Mouse (Mus musculus) c-Kit-positive CD71-negative TER-119-negative erythroid progenitor cells, embryonic 14.5 days (primary cell): Measurements from ENCODE around the gene Psap.

Source experiments
- DNase-seq: peaks from one replicate; pipeline ENCODE4 v3.0.0-alpha.2; 2013; ENCODE audit warnings: low read depth

Psap gene

GRCm38 (mm10) chr10:60265252-60265651, 12.2 kb upstream of the Psap start:
- DNase-seq: no peak

GRCm38 (mm10) chr10:60266842-60267401, 10.5 kb upstream of the Psap start:
- DNase-seq: no peak

GRCm38 (mm10) chr10:60268738-60269137, 8.7 kb upstream of the Psap start:
- no peak for DNase-seq

- DNase-seq: no peak
Observed at GRCm38 (mm10) chr10:60269141-60270064, 8.0 kb upstream of the Psap start.

- no peak for DNase-seq
Observed at GRCm38 (mm10) chr10:60271015-60271414, 6.4 kb upstream of the Psap start.

GRCm38 (mm10) chr10:60272241-60272640, 5.2 kb upstream of the Psap start:
- no peak for DNase-seq

GRCm38 (mm10) chr10:60273382-60273781, 4.0 kb upstream of the Psap start:
- DNase-seq: no peak

- DNase-seq: no peak
Observed at GRCm38 (mm10) chr10:60278006-60278399, 576 bp downstream of the Psap start.

GRCm38 (mm10) chr10:60278786-60279185, 1.4 kb downstream of the Psap start:
- no peak for DNase-seq

GRCm38 (mm10) chr10:60279290-60279940, 2.0 kb downstream of the Psap start:
- no peak for DNase-seq

GRCm38 (mm10) chr10:60279941-60280301, 2.5 kb downstream of the Psap start:
- no peak for DNase-seq

- DNase-seq: no peak
Observed at GRCm38 (mm10) chr10:60280353-60280752, 2.9 kb downstream of the Psap start.

- DNase-seq: no peak
Observed at GRCm38 (mm10) chr10:60281571-60282050, 4.2 kb downstream of the Psap start.

- DNase-seq: no peak
Observed at GRCm38 (mm10) chr10:60282116-60283014, 4.9 kb downstream of the Psap start.

GRCm38 (mm10) chr10:60284248-60284647, 6.8 kb downstream of the Psap start:
- DNase-seq: no peak

- no peak for DNase-seq
Observed at GRCm38 (mm10) chr10:60284676-60285111, 7.3 kb downstream of the Psap start.

- DNase-seq: no peak
Observed at GRCm38 (mm10) chr10:60285183-60285582, 7.8 kb downstream of the Psap start.

- DNase-seq: no peak
Observed at GRCm38 (mm10) chr10:60285676-60286372, 8.4 kb downstream of the Psap start.

GRCm38 (mm10) chr10:60286546-60286945, 9.1 kb downstream of the Psap start:
- no peak for DNase-seq

- no peak for DNase-seq
Observed at GRCm38 (mm10) chr10:60287161-60287560, 9.7 kb downstream of the Psap start.

- DNase-seq: no peak
Observed at GRCm38 (mm10) chr10:60287726-60288125, 10.3 kb downstream of the Psap start.
